Mouse (Mus musculus): ENCODE data around the gene Txn2. TPM values are rescaled to one million over a fixed set of nuclear protein-coding genes. Genes with fewer than 3 reads are reported as not detected.

Txn2 gene
- polyA plus RNA-seq, 1 experiment from 2014 or later, result 307 TPM

DNA sequence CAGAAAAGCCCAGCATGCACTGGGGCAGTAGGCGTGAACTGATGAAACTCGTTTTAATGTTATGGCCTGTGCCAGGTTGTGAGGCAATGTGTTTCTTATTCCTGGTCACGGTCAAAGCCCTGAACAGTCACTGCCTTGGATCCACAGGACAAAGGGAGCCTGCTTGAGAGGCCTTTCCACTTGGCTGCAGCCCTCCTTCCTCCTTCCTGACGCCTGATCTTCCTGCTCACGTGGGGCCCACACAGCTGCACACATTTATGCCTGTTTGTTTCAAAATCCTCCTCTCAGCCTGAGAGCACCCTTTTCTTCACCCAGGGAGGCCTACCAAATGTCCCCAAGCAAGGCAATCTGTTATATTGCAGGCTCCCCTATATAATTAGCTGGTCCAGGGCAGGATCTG, 25.6 kb downstream of the Txn2 start:
- peaks cover 50% of the 10 kb centered on the region for H3K4me1 ChIP-seq (ENCODE audit: insufficient read depth, low read length)
- no peaks in the 10 kb centered on the region for H3K27me3 ChIP-seq (ENCODE audit: insufficient read depth, low read length)
- H3K4me2 ChIP-seq (replicated peaks; ENCODE audit: low read depth, low read length), result no peak overlapping the region
- H3K9ac ChIP-seq (replicated peaks; ENCODE audit: low read length), result peak overlapping the region; percentile 33; the same call in 1 of the 2 replicates
- peak overlapping the region; percentile 74 for H3K27ac ChIP-seq (ENCODE audit: low read length)
- H3K9me3 ChIP-seq (ENCODE audit: low read length), result no peaks in the 10 kb centered on the region
- 0 out of 2 replicates have a peak, but pooled peaks have one; percentile 29 for ATAC-seq (ENCODE audit: low FRiP score, low TSS enrichment)
- WGBS, result 37% methylated on average over 5 of the region's 5 CpGs
- H3K4me3 ChIP-seq (ENCODE audit: low read length), result no peak overlapping the region
- H3K36me3 ChIP-seq (ENCODE audit: insufficient read depth, low read length), result no peaks in the 10 kb centered on the region

DNA sequence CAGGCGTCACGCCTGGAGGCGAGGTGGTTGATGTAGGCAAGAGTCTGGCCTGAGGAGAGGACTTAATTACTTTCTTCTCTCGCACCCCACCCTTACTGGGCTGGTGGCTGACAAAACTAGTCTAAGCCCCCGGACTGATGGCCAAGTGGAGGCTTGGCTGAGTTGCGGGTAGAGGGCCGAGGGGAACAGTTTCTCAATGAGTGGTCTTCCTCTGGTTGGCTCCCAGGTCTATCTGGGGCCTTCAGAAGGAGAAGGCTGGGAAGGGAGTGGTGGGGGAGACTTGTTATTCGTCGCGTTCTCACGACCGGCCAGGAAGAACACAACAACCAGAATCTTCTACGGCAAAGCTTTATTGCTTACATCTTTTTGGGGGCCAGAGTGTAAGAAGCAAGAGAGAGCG, 33.9 kb downstream of the Txn2 start:
- H3K9me3 ChIP-seq (ENCODE audit: low read length), result no peaks in the 10 kb centered on the region
- H3K4me1 ChIP-seq (ENCODE audit: insufficient read depth, low read length), result peaks cover 14% of the 10 kb centered on the region; the same call in 1 of the 2 replicates
- WGBS, result 74% methylated on average over 12 of the region's 14 CpGs
- H3K27me3 ChIP-seq (ENCODE audit: insufficient read depth, low read length), result no peaks in the 10 kb centered on the region
- H3K4me3 ChIP-seq (ENCODE audit: low read length), result no peak overlapping the region
- ATAC-seq (ENCODE audit: low FRiP score, low TSS enrichment), result 0 out of 2 replicates have a peak, but pooled peaks have one; percentile 15
- no peaks in the 10 kb centered on the region for H3K36me3 ChIP-seq (ENCODE audit: insufficient read depth, low read length)
- no peak overlapping the region for H3K9ac ChIP-seq (replicated peaks; ENCODE audit: low read length)
- no peak overlapping the region for H3K27ac ChIP-seq (ENCODE audit: low read length)
- 0 out of 2 replicates have a peak overlapping the region, but pooled peaks have one; percentile 3 for H3K4me2 ChIP-seq (replicated peaks; ENCODE audit: low read depth, low read length)

DNA sequence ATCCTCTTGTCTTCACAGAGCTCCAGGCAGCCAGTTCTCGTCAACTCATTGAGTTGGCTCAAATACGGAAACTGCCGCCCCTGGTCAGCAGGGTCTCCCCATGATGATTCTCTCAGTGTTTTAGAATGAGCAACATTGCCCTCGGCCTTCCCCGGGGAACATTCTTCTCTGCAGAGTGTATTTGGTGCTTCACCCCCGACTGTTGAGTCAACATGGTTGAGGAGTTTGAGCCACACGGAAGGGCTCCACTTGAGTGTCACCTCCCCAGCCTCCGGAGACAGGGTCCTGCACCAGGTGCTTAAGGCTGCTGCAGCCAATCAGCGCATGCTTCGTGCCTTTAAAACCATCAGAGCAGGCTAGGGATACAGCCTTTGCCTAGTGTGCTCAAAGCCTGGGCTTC, 35.5 kb downstream of the Txn2 start:
- no peaks in the 10 kb centered on the region for H3K27me3 ChIP-seq (ENCODE audit: insufficient read depth, low read length)
- no peak overlapping the region for H3K9ac ChIP-seq (replicated peaks; ENCODE audit: low read length)
- ATAC-seq (ENCODE audit: low FRiP score, low TSS enrichment), result no peak
- H3K27ac ChIP-seq (ENCODE audit: low read length), result no peak overlapping the region
- H3K9me3 ChIP-seq (ENCODE audit: low read length), result no peaks in the 10 kb centered on the region
- peaks cover 14% of the 10 kb centered on the region; the same call in 1 of the 2 replicates for H3K4me1 ChIP-seq (ENCODE audit: insufficient read depth, low read length)
- H3K4me2 ChIP-seq (replicated peaks; ENCODE audit: low read depth, low read length), result no peak overlapping the region
- H3K4me3 ChIP-seq (ENCODE audit: low read length), result no peak overlapping the region
- no peaks in the 10 kb centered on the region for H3K36me3 ChIP-seq (ENCODE audit: insufficient read depth, low read length)
- WGBS, result 68% methylated on average over 10 of the region's 10 CpGs

DNA sequence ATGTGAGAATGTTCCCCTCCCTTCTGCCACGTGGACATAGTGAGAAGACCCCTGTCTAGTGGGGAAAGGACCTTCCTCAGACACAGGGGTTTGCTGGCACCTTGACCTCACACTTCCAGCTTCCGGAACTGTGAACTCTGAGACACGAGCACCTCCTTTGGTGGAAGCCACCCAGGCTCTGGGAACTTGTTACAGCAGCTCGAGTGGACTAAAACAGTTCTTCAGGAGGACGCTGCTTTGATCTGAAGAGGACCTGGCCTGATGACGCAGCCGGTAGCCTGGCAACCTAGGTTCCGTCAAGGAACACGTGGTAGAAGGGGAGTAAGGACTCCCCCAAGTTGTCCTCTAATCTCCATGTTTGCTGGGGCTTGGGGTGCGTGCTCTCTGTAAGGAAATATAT, 36.4 kb downstream of the Txn2 start:
- Histone ChIP-seq H3K9me3 (ENCODE audit: low read length) (no peaks in the 10 kb centered on the region), H3K27me3 (ENCODE audit: insufficient read depth, low read length) (no peaks in the 10 kb centered on the region), H3K4me1 (ENCODE audit: insufficient read depth, low read length) (peaks cover 14% of the 10 kb centered on the region; the same call in 1 of the 2 replicates), H3K36me3 (ENCODE audit: insufficient read depth, low read length) (no peaks in the 10 kb centered on the region), H3K4me2 (replicated peaks; ENCODE audit: low read depth, low read length) (no peak overlapping the region), H3K9ac (replicated peaks; ENCODE audit: low read length) (no peak overlapping the region), H3K4me3 (ENCODE audit: low read length) (no peak overlapping the region), H3K27ac (ENCODE audit: low read length) (no peak overlapping the region)
- no peak for ATAC-seq (ENCODE audit: low FRiP score, low TSS enrichment)
- 84% methylated on average over 10 of the region's 10 CpGs for WGBS

DNA sequence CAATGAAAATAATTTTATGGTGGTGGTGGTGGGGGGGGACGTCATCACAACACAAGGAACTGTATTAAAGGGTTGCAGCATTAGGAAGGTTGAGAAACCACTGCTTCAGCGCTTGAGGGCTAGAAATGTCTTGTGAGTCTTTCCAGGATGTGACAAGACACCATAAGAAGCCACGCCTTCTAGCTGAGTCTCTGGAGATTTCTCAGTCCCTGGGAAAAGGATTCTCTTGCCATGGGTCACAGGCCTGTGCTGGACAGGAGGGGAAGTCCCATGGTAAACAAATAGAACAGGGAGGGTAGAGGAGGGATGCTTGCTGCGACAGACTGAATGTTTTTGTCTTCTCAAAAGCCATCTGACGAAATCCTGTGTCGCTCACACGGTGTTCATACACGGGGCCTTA, 37.0 kb downstream of the Txn2 start:
- Histone ChIP-seq H3K36me3 (ENCODE audit: insufficient read depth, low read length) (no peaks in the 10 kb centered on the region), H3K4me2 (replicated peaks; ENCODE audit: low read depth, low read length) (no peak overlapping the region), H3K4me3 (ENCODE audit: low read length) (no peak overlapping the region), H3K27ac (ENCODE audit: low read length) (no peak overlapping the region; the same call in 1 of the 2 replicates), H3K27me3 (ENCODE audit: insufficient read depth, low read length) (no peaks in the 10 kb centered on the region), H3K9me3 (ENCODE audit: low read length) (no peaks in the 10 kb centered on the region), H3K9ac (replicated peaks; ENCODE audit: low read length) (no peak overlapping the region), H3K4me1 (ENCODE audit: insufficient read depth, low read length) (peaks cover 19% of the 10 kb centered on the region; the same call in 1 of the 2 replicates)
- 66% methylated on average over 8 of the region's 8 CpGs for WGBS
- ATAC-seq (ENCODE audit: low FRiP score, low TSS enrichment), result no peak

DNA sequence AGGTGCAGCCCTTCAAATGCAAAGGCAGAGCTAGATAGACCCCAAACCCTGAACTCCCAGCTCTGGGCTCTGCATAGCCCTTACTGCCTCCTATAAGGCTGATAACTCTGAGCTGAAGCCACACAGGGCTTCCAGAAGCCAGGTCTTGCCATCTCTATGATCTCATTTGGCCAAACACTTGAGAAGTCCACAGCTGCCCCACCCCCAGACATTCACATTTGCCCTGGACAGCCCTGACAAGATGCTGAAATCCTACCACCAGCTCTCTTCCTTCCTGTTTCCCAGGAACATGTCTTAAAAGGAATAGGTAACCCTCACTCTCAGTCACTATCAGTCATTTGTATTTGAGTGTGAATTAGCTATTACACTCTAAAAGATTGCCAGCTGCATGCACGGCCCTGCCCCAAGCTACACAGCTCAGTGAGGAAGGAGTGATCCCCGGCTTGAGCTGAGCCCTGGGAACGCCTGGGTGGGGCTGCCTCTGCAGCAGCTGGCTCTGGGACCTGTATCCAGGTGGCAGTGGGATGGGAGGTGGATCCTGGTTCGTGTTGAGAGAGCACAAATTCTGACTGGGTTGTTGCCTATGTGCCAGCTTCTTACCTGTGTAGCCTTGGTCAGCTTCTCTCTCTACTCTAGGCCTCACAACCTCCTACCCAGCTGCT, 38.9 kb downstream of the Txn2 start:
- no peak overlapping the region for H3K4me2 ChIP-seq (replicated peaks; ENCODE audit: low read depth, low read length)
- H3K27ac ChIP-seq (ENCODE audit: low read length), result no peak overlapping the region
- no peaks in the 10 kb centered on the region for H3K9me3 ChIP-seq (ENCODE audit: low read length)
- H3K4me3 ChIP-seq (ENCODE audit: low read length), result no peak overlapping the region
- H3K4me1 ChIP-seq (ENCODE audit: insufficient read depth, low read length), result peaks cover 24% of the 10 kb centered on the region
- no peaks in the 10 kb centered on the region for H3K27me3 ChIP-seq (ENCODE audit: insufficient read depth, low read length)
- no peak overlapping the region for H3K9ac ChIP-seq (replicated peaks; ENCODE audit: low read length)
- no peaks in the 10 kb centered on the region for H3K36me3 ChIP-seq (ENCODE audit: insufficient read depth, low read length)
- ATAC-seq (ENCODE audit: low FRiP score, low TSS enrichment), result no peak
- 32% methylated on average over 4 of the region's 4 CpGs for WGBS

DNA sequence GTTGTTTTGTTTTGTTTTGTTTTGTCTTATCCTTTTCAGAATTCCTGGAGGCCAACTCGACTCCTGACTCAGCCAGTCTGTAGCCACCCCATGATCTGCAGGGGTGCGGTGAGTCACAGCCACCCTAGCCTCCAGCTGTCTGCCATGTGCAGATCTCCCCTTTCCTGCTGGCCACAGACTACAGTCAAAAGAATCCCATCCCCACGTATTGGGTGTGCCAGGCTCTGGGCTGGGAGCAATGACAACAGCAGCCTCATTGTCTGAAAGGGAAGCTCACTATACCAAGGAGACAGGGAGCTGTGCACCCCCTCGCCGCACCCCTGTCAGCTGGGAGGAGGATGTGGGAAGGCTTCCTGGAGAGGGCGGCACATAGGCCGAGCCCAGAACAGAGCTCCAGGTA, 40.5 kb downstream of the Txn2 start:
- no peak for ATAC-seq (ENCODE audit: low FRiP score, low TSS enrichment)
- Histone ChIP-seq H3K4me1 (ENCODE audit: insufficient read depth, low read length) (peaks cover 24% of the 10 kb centered on the region), H3K9me3 (ENCODE audit: low read length) (no peaks in the 10 kb centered on the region), H3K27me3 (ENCODE audit: insufficient read depth, low read length) (no peaks in the 10 kb centered on the region), H3K4me2 (replicated peaks; ENCODE audit: low read depth, low read length) (no peak overlapping the region), H3K9ac (replicated peaks; ENCODE audit: low read length) (no peak overlapping the region), H3K4me3 (ENCODE audit: low read length) (no peak overlapping the region), H3K36me3 (ENCODE audit: insufficient read depth, low read length) (no peaks in the 10 kb centered on the region), H3K27ac (ENCODE audit: low read length) (no peak overlapping the region)
- WGBS, result 65% methylated on average over 7 of the region's 7 CpGs

DNA sequence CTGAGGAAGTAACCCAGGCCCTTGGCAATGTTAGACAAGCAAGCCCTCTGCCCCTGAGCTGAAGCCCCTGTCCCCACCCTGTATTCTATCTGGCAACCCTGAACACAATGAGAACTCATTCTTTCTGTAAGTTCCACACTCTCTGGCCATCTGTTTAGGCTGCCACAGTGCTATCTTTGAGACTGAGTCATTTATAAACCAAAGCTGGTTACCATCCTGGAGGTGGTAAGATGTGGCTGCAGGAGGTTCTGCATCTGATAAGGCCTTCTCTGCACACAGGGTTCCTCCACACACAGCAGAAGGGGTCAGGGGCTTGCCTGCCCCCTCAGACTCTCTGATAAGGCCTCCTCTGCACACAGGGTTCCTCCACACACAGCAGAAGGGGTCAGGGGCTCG, 41.7 kb downstream of the Txn2 start:
- Histone ChIP-seq H3K9me3 (ENCODE audit: low read length) (no peaks in the 10 kb centered on the region), H3K4me3 (ENCODE audit: low read length) (no peak overlapping the region), H3K27me3 (ENCODE audit: insufficient read depth, low read length) (no peaks in the 10 kb centered on the region), H3K4me2 (replicated peaks; ENCODE audit: low read depth, low read length) (no peak overlapping the region), H3K36me3 (ENCODE audit: insufficient read depth, low read length) (no peaks in the 10 kb centered on the region), H3K4me1 (ENCODE audit: insufficient read depth, low read length) (peaks cover 36% of the 10 kb centered on the region), H3K27ac (ENCODE audit: low read length) (peak overlapping the region; percentile 76; the same call in 1 of the 2 replicates), H3K9ac (replicated peaks; ENCODE audit: low read length) (peak overlapping the region; percentile 19; the same call in 1 of the 2 replicates)
- WGBS, result 58% methylated on average over 1 of the region's 1 CpGs
- ATAC-seq (ENCODE audit: low FRiP score, low TSS enrichment), result no peak

DNA sequence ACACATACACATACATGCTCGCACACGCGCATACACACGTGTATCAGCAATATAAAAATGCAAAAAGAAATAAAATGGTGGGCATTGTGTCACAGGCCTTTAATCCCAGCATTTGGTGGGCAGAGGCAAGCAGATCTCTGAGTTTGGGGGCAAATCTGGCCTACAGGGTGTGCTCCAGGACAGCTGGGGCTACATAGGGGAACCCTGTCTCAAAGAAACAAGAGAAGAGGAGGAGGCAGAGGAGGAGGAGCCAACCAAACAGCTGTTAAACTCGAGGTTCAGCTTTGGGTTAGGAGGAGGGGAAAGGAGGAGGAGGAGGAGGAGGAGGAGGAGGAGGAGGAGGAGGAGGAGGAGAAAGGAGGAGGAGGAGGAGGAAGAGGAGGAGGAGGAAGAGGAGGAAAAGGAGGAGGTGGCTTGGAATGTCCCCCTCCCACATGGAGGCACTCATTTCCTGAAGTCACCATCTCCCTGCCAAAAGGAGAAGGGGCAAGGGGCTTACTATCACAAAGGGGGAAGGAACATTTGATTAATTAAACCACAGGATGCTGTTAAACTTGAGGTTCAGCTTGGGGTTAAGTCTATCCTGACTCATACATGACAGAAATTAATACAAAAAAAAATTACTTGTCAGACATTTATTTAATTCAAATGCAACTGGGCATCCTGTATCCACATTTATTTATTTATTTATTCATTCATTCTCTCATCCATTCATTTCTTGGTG, 42.3 kb downstream of the Txn2 start:
- Histone ChIP-seq H3K9me3 (ENCODE audit: low read length) (no peaks in the 10 kb centered on the region), H3K9ac (replicated peaks; ENCODE audit: low read length) (no peak overlapping the region; the same call in 1 of the 2 replicates), H3K4me3 (ENCODE audit: low read length) (no peak overlapping the region), H3K27me3 (ENCODE audit: insufficient read depth, low read length) (no peaks in the 10 kb centered on the region), H3K36me3 (ENCODE audit: insufficient read depth, low read length) (no peaks in the 10 kb centered on the region), H3K4me2 (replicated peaks; ENCODE audit: low read depth, low read length) (no peak overlapping the region), H3K4me1 (ENCODE audit: insufficient read depth, low read length) (peaks cover 42% of the 10 kb centered on the region), H3K27ac (ENCODE audit: low read length) (peak overlapping the region; percentile 76; the same call in 1 of the 2 replicates)
- ATAC-seq (ENCODE audit: low FRiP score, low TSS enrichment), result no peak
- 94% methylated on average over 4 of the region's 5 CpGs for WGBS

DNA sequence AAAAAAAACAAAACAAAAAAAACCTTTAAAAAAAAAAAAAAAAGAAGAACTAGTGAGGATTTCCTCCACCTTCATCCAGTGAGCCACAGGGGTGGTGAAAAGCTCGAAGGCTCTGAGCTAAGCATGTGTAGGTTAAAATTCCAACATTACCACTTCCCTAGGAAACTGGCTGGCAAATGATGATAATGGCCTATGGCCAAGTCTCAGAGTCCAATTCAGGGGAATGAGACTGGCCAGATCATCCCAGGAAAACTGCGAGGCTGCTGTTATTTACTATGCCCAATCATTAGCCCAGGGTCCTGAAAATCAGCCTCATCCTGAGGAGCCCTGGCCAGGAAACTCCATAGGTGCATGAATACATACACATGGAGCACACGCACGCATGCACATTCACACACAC, 42.9 kb downstream of the Txn2 start:
- Histone ChIP-seq H3K36me3 (ENCODE audit: insufficient read depth, low read length) (no peaks in the 10 kb centered on the region), H3K9me3 (ENCODE audit: low read length) (no peaks in the 10 kb centered on the region), H3K4me2 (replicated peaks; ENCODE audit: low read depth, low read length) (no peak overlapping the region), H3K4me1 (ENCODE audit: insufficient read depth, low read length) (peaks cover 37% of the 10 kb centered on the region), H3K4me3 (ENCODE audit: low read length) (no peak overlapping the region), H3K27ac (ENCODE audit: low read length) (peak overlapping the region; percentile 66; the same call in 1 of the 2 replicates), H3K9ac (replicated peaks; ENCODE audit: low read length) (no peak overlapping the region), H3K27me3 (ENCODE audit: insufficient read depth, low read length) (no peaks in the 10 kb centered on the region)
- 76% methylated on average over 4 of the region's 4 CpGs for WGBS
- ATAC-seq (ENCODE audit: low FRiP score, low TSS enrichment), result no peak
